Mouse (Mus musculus) bone marrow, adult 2 months (tissue): ENCODE data around the gene Olfr1192-ps1. TPM values are rescaled to one million over a fixed set of nuclear protein-coding genes. Genes with fewer than 3 reads are reported as not detected.
"Not testable (repeated sequence)": the region's sequence is repeated elsewhere in the genome, so short reads cannot be mapped to it uniquely, and the experiment has no call there.

Experiments used
- H3K27ac ChIP-seq: fragments of 200-500 bp; 2 replicates; pipeline ENCODE4 v1.5.1; 2012; ENCODE audit warnings: low read depth, mild to moderate bottlenecking, control low read depth, inconsistent platforms, low read length; ENCODE audit not compliant: control insufficient read depth, poor library complexity, insufficient read depth
- H3K4me1 ChIP-seq: fragments of 200-500 bp; 2 replicates; pipeline ENCODE4 v1.6.1; 2011; ENCODE audit warnings: low read length; ENCODE audit not compliant: control insufficient read depth, insufficient read depth
- H3K4me3 ChIP-seq: fragments of 200-500 bp; replicated peaks from 2 replicates; pipeline ENCODE3; 2011; ENCODE audit warnings: mild to moderate bottlenecking, low read depth, low read length, control low read depth; ENCODE audit not compliant: control insufficient read depth
- CTCF ChIP-seq: fragments of 200-500 bp; IDR thresholded peaks from 2 replicates; pipeline ENCODE4 v1.5.1; 2011; ENCODE audit warnings: low read length, control low read depth; ENCODE audit not compliant: control insufficient read depth, insufficient read depth
- POLR2A ChIP-seq: fragments of 200-500 bp; IDR thresholded peaks from 2 replicates; pipeline ENCODE4 v1.6.1; 2011; ENCODE audit warnings: low read depth, mild to moderate bottlenecking, control low read depth, low read length, borderline replicate concordance; ENCODE audit not compliant: control insufficient read depth
- WGBS: fragments of 180-500 bp; shearing (Covaris S2); methylation state at CpG from one replicate; pipeline ENCODE4 v1.1.7; 2018; 5-methylcytosine and 5-hydroxymethylcytosine counted together
- polyA plus RNA-seq: library from polyadenylated mRNA; stranded (reverse); fragments of >200 nt; gene quantifications from 2 replicates; pipeline ENCODE4 v1.2.4, GENCODE M21; 2011; ENCODE audit warnings: low replicate concordance; ENCODE audit not compliant: missing spikeins, insufficient read depth, insufficient read length

The Olfr1192-ps1 gene
- 0.29 TPM in 1 of 2 replicates, not detected in the other for polyA plus RNA-seq

GRCm38 (mm10) chr2:88648209-88648608 is at the start of gene Olfr1192-ps1:
Gene Olfr1192-ps1, plus strand, starts transcription at chr2:88648509.
- WGBS: 50% methylated on average over 1 of the region's 1 CpGs
- no peak within 1 kb of the TSS for H3K4me3 ChIP-seq
- no peak for TF ChIP-seq POLR2A
- TF ChIP-seq CTCF: no peak
- H3K27ac ChIP-seq: no peak within 1 kb of the TSS
- H3K4me1 ChIP-seq: no peaks in the 10 kb centered on the region

GRCm38 (mm10) chr2:88640242-88640641 is 8.1 kb upstream of the Olfr1192-ps1 start, which contains the start of gene Olfr1191-ps1:
Gene Olfr1191-ps1, plus strand, starts transcription at chr2:88640542.
- not testable (repeated sequence) for H3K4me1 ChIP-seq, H3K4me3 ChIP-seq, H3K27ac ChIP-seq
- WGBS: 77% methylated on average over 1 of the region's 1 CpGs

GRCm38 (mm10) chr2:88675328-88675727 is 27.0 kb downstream of the Olfr1192-ps1 start, which contains the start of gene Olfr1193:
Gene Olfr1193, plus strand, starts transcription at chr2:88675628.
- not testable (repeated sequence) for H3K27ac ChIP-seq, H3K4me3 ChIP-seq, H3K4me1 ChIP-seq

- Histone ChIP-seq H3K27ac (no peak within 1 kb of the TSS), H3K4me3 (no peak within 1 kb of the TSS), H3K4me1 (no peaks in the 10 kb centered on the region)
- no peak for TF ChIP-seq CTCF
- no peak for TF ChIP-seq POLR2A
Measured at GRCm38 (mm10) chr2:88689087-88689486, 40.8 kb downstream of the Olfr1192-ps1 start, which contains the start of gene Olfr1195. Gene Olfr1195, minus strand, starts transcription at chr2:88689187.

GRCm38 (mm10) chr2:88704497-88704896 is 56.2 kb downstream of the Olfr1192-ps1 start, which contains the start of gene Olfr1196:
Gene Olfr1196, minus strand, starts transcription at chr2:88704597.
- Histone ChIP-seq H3K4me3 (no peak within 1 kb of the TSS), H3K4me1 (no peaks in the 10 kb centered on the region), H3K27ac (no peak within 1 kb of the TSS)
- TF ChIP-seq POLR2A: no peak
- TF ChIP-seq CTCF: no peak
- 73% methylated on average over 2 of the region's 2 CpGs for whole genome bisulfite sequencing

Other genes starting within 250 kb of the Olfr1192-ps1 start
- not detected in 2 replicates for gene Olfr1179, start 242.1 kb upstream of the Olfr1192-ps1 start, polyA plus RNA-seq
- gene Olfr1180, start 229.4 kb upstream of the Olfr1192-ps1 start, polyA plus RNA-seq: not detected in 2 replicates
- not detected in 2 replicates for gene Olfr1181, start 222.3 kb upstream of the Olfr1192-ps1 start, polyA plus RNA-seq
- not detected in 2 replicates for gene Gm13757, start 199.4 kb upstream of the Olfr1192-ps1 start, polyA plus RNA-seq
- gene Olfr1183, start 193.6 kb upstream of the Olfr1192-ps1 start, polyA plus RNA-seq: not detected in 2 replicates
- not detected in 2 replicates for gene Olfr1184, start 164.9 kb upstream of the Olfr1192-ps1 start, polyA plus RNA-seq
- not detected in 2 replicates for gene Olfr1185-ps1, start 155.2 kb upstream of the Olfr1192-ps1 start, polyA plus RNA-seq
- gene Olfr1186, start 130.0 kb upstream of the Olfr1192-ps1 start, polyA plus RNA-seq: not detected in 2 replicates
- not detected in 2 replicates for gene Olfr1188, start 91.6 kb upstream of the Olfr1192-ps1 start, polyA plus RNA-seq
- gene Olfr1189, start 62.1 kb upstream of the Olfr1192-ps1 start, polyA plus RNA-seq: not detected in 2 replicates
- 0.16 and 1.7 TPM in 2 replicates for gene Olfr1191-ps1, start 8.0 kb upstream of the Olfr1192-ps1 start, polyA plus RNA-seq
- gene Olfr1193, start 27.1 kb downstream of the Olfr1192-ps1 start, polyA plus RNA-seq: not detected in 2 replicates
- not detected in 2 replicates for gene Olfr1195, start 40.7 kb downstream of the Olfr1192-ps1 start, polyA plus RNA-seq
- not detected in 2 replicates for gene Olfr1196, start 56.1 kb downstream of the Olfr1192-ps1 start, polyA plus RNA-seq
- not detected in 2 replicates for gene Olfr1197, start 83.9 kb downstream of the Olfr1192-ps1 start, polyA plus RNA-seq
- gene Olfr1198, start 102.9 kb downstream of the Olfr1192-ps1 start, polyA plus RNA-seq: 0.87 TPM in 1 of 2 replicates, not detected in the other
- 0.63 TPM in 1 of 2 replicates, not detected in the other for gene Olfr1199, start 112.0 kb downstream of the Olfr1192-ps1 start, polyA plus RNA-seq
- gene Olfr1200, start 122.0 kb downstream of the Olfr1192-ps1 start, polyA plus RNA-seq: not detected in 2 replicates
- gene Olfr1201, start 144.5 kb downstream of the Olfr1192-ps1 start, polyA plus RNA-seq: not detected in 2 replicates
- gene Olfr1202, start 166.0 kb downstream of the Olfr1192-ps1 start, polyA plus RNA-seq: not detected in 2 replicates
- gene Olfr1205, start 181.2 kb downstream of the Olfr1192-ps1 start, polyA plus RNA-seq: not detected in 2 replicates
- gene Olfr1204, start 200.8 kb downstream of the Olfr1192-ps1 start, polyA plus RNA-seq: not detected in 2 replicates
- gene Olfr1206, start 214.7 kb downstream of the Olfr1192-ps1 start, polyA plus RNA-seq: not detected in 2 replicates